Mouse (Mus musculus): ENCODE measurements around the gene Abcg8. TPM values are rescaled to one million over a fixed set of nuclear protein-coding genes. Genes with fewer than 3 reads are reported as not detected.
A peak's percentile ranks its signal among the peaks of the same experiment; 100 is the strongest.

Gene Abcg8
- total and polyA plus RNA-seq, 2 experiments from 2014 or later: not detected

DNA sequence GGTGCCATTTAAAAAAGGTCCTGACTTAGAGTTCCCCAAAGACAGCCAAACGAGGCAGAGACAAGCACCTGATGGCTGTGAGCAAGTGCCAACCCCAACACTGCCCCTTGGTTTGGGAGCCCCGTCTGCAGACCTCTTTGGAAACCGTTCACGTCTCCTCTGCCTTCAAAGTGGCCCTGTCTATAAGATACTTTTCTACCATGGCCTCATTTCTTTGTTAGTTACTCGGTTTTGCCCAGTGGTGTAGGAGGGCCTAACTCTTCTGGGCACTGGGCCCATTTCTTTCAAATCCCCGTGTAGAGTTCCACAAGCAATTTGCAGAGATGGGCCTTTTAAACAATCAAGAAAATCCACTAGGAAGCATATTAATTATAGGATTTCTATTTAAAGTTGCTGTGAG, 71.1 kb downstream of the Abcg8 start:
- H3K36me3 ChIP-seq (ENCODE audit: insufficient read depth, low read length): peaks cover 6% of the 10 kb centered on the region; the same call in 1 of the 2 replicates
- ATAC-seq (ENCODE audit: low FRiP score) (no peak), DNase-seq (ENCODE audit: low spot score) (peak; percentile 67)
- H3K27me3 ChIP-seq (ENCODE audit: insufficient read depth, low read length): no peaks in the 10 kb centered on the region
- 51% methylated on average over 6 of the region's 6 CpGs for WGBS
- no peak overlapping the region for H3K4me3 ChIP-seq (ENCODE audit: low read depth, low read length)
- H3K4me1 ChIP-seq (ENCODE audit: insufficient read depth, low read length): no peaks in the 10 kb centered on the region
- no peak overlapping the region for H3K4me2 ChIP-seq (ENCODE audit: low read depth, low read length, poor library complexity, severe bottlenecking)
- TF ChIP-seq CTCF (IDR thresholded peaks at IDR 0.05): no peak
- H3K9me3 ChIP-seq (ENCODE audit: low read length): no peaks in the 10 kb centered on the region
- H3K27ac ChIP-seq (ENCODE audit: low read depth, low read length): no peak overlapping the region
- no peak overlapping the region for H3K9ac ChIP-seq (replicated peaks; ENCODE audit: low read length, poor library complexity, severe bottlenecking)

DNA sequence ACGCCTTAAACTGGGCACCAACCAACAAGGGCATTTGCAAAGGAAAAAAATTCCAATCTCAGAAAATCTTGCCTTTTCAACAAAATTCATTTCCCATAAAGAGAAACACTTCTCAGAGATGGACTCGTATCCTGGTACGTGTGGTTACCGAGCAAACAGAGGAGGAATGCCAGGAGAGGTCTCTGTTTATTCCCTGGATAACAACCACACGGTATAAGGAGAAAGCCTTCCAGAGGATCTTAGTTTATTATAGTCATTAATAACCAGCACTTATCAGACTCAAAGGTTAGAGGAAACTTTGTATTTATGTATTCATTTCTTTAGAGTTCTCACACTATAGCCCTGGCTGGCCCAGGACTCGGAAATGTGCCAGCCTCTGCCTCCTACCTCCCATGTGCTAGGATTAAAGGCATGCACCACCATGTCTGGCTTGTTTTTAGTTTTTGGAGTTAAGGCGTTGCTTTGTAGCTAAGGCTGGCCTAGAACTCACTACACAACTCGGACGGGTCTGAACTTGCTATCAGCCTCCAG, 72.1 kb downstream of the Abcg8 start:
- 83% methylated on average over 9 of the region's 9 CpGs for WGBS
- no peak for DNase-seq (ENCODE audit: low spot score)
- no peak overlapping the region for H3K4me2 ChIP-seq (ENCODE audit: low read depth, low read length, poor library complexity, severe bottlenecking)
- TF ChIP-seq CTCF (IDR thresholded peaks at IDR 0.05): no peak
- no peaks in the 10 kb centered on the region for H3K9me3 ChIP-seq (ENCODE audit: low read length)
- H3K36me3 ChIP-seq (ENCODE audit: insufficient read depth, low read length): peaks cover 6% of the 10 kb centered on the region; the same call in 1 of the 2 replicates
- no peaks in the 10 kb centered on the region for H3K27me3 ChIP-seq (ENCODE audit: insufficient read depth, low read length)
- no peaks in the 10 kb centered on the region for H3K4me1 ChIP-seq (ENCODE audit: insufficient read depth, low read length)
- no peak overlapping the region for H3K27ac ChIP-seq (ENCODE audit: low read depth, low read length)
- no peak overlapping the region for H3K9ac ChIP-seq (replicated peaks; ENCODE audit: low read length, poor library complexity, severe bottlenecking)
- ATAC-seq (ENCODE audit: low FRiP score): no peak
- no peak overlapping the region for H3K4me3 ChIP-seq (ENCODE audit: low read depth, low read length)

DNA sequence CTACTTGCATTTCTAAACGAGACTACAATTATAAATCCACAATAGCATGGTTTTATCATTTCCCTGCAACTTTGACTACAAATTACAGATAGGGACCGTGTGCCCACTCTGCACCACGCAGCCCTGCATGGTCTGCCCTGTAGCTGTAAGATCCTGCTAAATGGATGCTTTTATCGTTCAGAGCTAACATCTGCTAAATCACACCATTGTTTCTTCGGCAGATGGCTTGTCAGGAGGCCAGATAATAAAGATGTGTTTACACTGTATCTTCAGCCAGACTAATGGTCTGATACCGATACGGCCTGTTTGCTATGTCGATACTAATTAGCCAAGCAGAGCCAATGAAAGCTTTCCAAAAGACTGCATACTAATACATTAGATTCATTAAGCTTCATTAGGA, 73.2 kb downstream of the Abcg8 start:
- no peak overlapping the region for H3K9ac ChIP-seq (replicated peaks; ENCODE audit: low read length, poor library complexity, severe bottlenecking)
- H3K27ac ChIP-seq (ENCODE audit: low read depth, low read length): no peak overlapping the region
- no peaks in the 10 kb centered on the region for H3K4me1 ChIP-seq (ENCODE audit: insufficient read depth, low read length)
- H3K27me3 ChIP-seq (ENCODE audit: insufficient read depth, low read length): no peaks in the 10 kb centered on the region
- H3K9me3 ChIP-seq (ENCODE audit: low read length): no peaks in the 10 kb centered on the region
- H3K4me3 ChIP-seq (ENCODE audit: low read depth, low read length): no peak overlapping the region
- H3K4me2 ChIP-seq (ENCODE audit: low read depth, low read length, poor library complexity, severe bottlenecking): no peak overlapping the region
- 53% methylated on average over 8 of the region's 8 CpGs for WGBS
- ATAC-seq (ENCODE audit: low FRiP score) (no peak), DNase-seq (ENCODE audit: low spot score) (peak; percentile 55)
- TF ChIP-seq CTCF (IDR thresholded peaks at IDR 0.05): no peak
- H3K36me3 ChIP-seq (ENCODE audit: insufficient read depth, low read length): peaks cover 6% of the 10 kb centered on the region; the same call in 1 of the 2 replicates

Other genes starting within 250 kb of the Abcg8 start
- 12.2 and 24.1 TPM in 2 replicates for gene Thada, start 210.1 kb upstream of the Abcg8 start, total RNA-seq (2014; rRNA removed)
- gene Thada, start 210.1 kb upstream of the Abcg8 start, polyA plus RNA-seq (2015; fragmentation: Nextera tagmentation; extraction: Ambion mirVana): 2.8 and 4.3 TPM in 2 replicates
- gene Plekhh2, start 164.4 kb upstream of the Abcg8 start, total RNA-seq (2014; rRNA removed): 3.1 and 4.3 TPM in 2 replicates
- gene Plekhh2, start 164.4 kb upstream of the Abcg8 start, polyA plus RNA-seq (2015; fragmentation: Nextera tagmentation; extraction: Ambion mirVana): 1.2 and 1.6 TPM in 2 replicates
- 18.3 and 19.6 TPM in 2 replicates for gene Dync2li1, start 49.8 kb upstream of the Abcg8 start, total RNA-seq (2014; rRNA removed)
- gene Dync2li1, start 49.8 kb upstream of the Abcg8 start, polyA plus RNA-seq (2015; fragmentation: Nextera tagmentation; extraction: Ambion mirVana): 36.1 and 37.7 TPM in 2 replicates
- 2.9 and 3.0 TPM in 2 replicates for gene Abcg5, start 6.7 kb downstream of the Abcg8 start, total RNA-seq (2014; rRNA removed)
- gene Abcg5, start 6.7 kb downstream of the Abcg8 start, polyA plus RNA-seq (2015; fragmentation: Nextera tagmentation; extraction: Ambion mirVana): 1.2 and 1.3 TPM in 2 replicates
- gene Lrpprc, start 114.5 kb downstream of the Abcg8 start, total RNA-seq (2014; rRNA removed): 53.5 and 68.0 TPM in 2 replicates
- 39.1 and 41.3 TPM in 2 replicates for gene Lrpprc, start 114.5 kb downstream of the Abcg8 start, polyA plus RNA-seq (2015; fragmentation: Nextera tagmentation; extraction: Ambion mirVana)

Data from midbrain, postnatal 0 days (tissue).